Comparison of ENCODE assay signal across 8 mouse cellular contexts in genomic region chr11:101323609-101324008, GRCm38 (mm10). TPM values are rescaled to one million over a fixed set of nuclear protein-coding genes. Genes with fewer than 3 reads are reported as not detected.
A peak's percentile ranks its signal among the peaks of the same experiment; 100 is the strongest.
DNase-seq lines count a peak whose midpoint lies in the region; ATAC-seq and TF ChIP-seq lines count a peak whose summit lies in the region.

No protein-coding gene starts in this region.

- H3K9ac ChIP-seq in midbrain, embryonic 12.5 days (replicated peaks) = no peak overlapping the region
- no peak overlapping the region for H3K9ac ChIP-seq in stomach, embryonic 16.5 days (ENCODE audit: low read length)

- no peak for TF ChIP-seq POLR2A in spleen, adult 2 months (IDR thresholded peaks at IDR 0.05; ENCODE audit: low read depth, low read length)

- no peak overlapping the region for H3K27ac ChIP-seq in spleen, adult 2 months (ENCODE audit: insufficient read depth, low read length)
- H3K27ac ChIP-seq in midbrain, embryonic 12.5 days (replicated peaks) = no peak overlapping the region
- no peak overlapping the region for H3K27ac ChIP-seq in stomach, embryonic 16.5 days (ENCODE audit: low read length)

- no peak overlapping the region for H3K4me2 ChIP-seq in midbrain, embryonic 12.5 days (replicated peaks)
- H3K4me2 ChIP-seq in stomach, embryonic 16.5 days (ENCODE audit: low read depth, low read length) = no peak overlapping the region

- no peaks in the 10 kb centered on the region for H3K4me1 ChIP-seq in spleen, adult 2 months (ENCODE audit: control insufficient read depth, insufficient read depth, insufficient read length)
- H3K4me1 ChIP-seq in midbrain, embryonic 12.5 days = no peaks in the 10 kb centered on the region
- H3K4me1 ChIP-seq in stomach, embryonic 16.5 days (ENCODE audit: control insufficient read depth, insufficient read depth, low read length) = no peaks in the 10 kb centered on the region; the same call in 1 of the 2 replicates

- DNase-seq in spleen, adult 2 months (ENCODE audit: low read depth in 1 of 2, low spot score in 2 of 2) = peak in 1 of 2 experiments; percentile 46
- DNase-seq in spleen, adult 12 weeks (ENCODE audit: low spot score) = no peak
- peak; percentile 85 to 87 for DNase-seq in cerebellum, postnatal 14 days
- DNase-seq in gastrocnemius, adult 18-20 months (ENCODE audit: low spot score) = peak; percentile 69
- DNase-seq in kidney, adult 11 months = peak; percentile 77
- DNase-seq in left cerebral cortex, postnatal 25 days (ENCODE audit: low spot score in 2 of 2) = peak; percentile 70 to 75

- no peak overlapping the region for H3K4me3 ChIP-seq in spleen, adult 2 months (ENCODE audit: extremely low read depth, insufficient read depth, insufficient read length)
- no peak overlapping the region for H3K4me3 ChIP-seq in midbrain, embryonic 12.5 days
- no peak overlapping the region for H3K4me3 ChIP-seq in stomach, embryonic 16.5 days (replicated peaks; ENCODE audit: low read length)

- peak; percentile 51; the same call in 1 of the 2 replicates for TF ChIP-seq CTCF in spleen, adult 2 months (IDR thresholded peaks at IDR 0.05; ENCODE audit: extremely low read depth, insufficient read depth, insufficient read length, insufficient replicate concordance)

- H3K9me3 ChIP-seq in midbrain, embryonic 12.5 days = no peaks in the 10 kb centered on the region
- H3K9me3 ChIP-seq in stomach, embryonic 16.5 days (replicated peaks; ENCODE audit: control insufficient read depth, low read length) = no peaks in the 10 kb centered on the region

- intact Hi-C loops in left cerebral cortex, postnatal 25 days (cut with DNase I) = loop anchor here (1.0 kb wide), 1 partner anchor 72 kb away; no protein-coding TSS in a partner anchor

- no peaks in the 10 kb centered on the region for H3K27me3 ChIP-seq in spleen, adult 2 months (ENCODE audit: control insufficient read depth, insufficient read depth, low read length)
- no peaks in the 10 kb centered on the region for H3K27me3 ChIP-seq in midbrain, embryonic 12.5 days
- no peaks in the 10 kb centered on the region for H3K27me3 ChIP-seq in stomach, embryonic 16.5 days (ENCODE audit: control insufficient read depth, insufficient read depth, low read length)

- 0 out of 2 replicates have a peak, but pooled peaks have one; percentile 27 for ATAC-seq in midbrain, embryonic 12.5 days (ENCODE audit: low FRiP score, low read depth)
- peak; percentile 46; the same call in 1 of the 2 replicates for ATAC-seq in stomach, embryonic 16.5 days (ENCODE audit: insufficient read depth, low FRiP score)

- H3K36me3 ChIP-seq in spleen, adult 2 months (ENCODE audit: control insufficient read depth, insufficient read depth, low read length) = peaks cover 51% of the 10 kb centered on the region
- peaks cover 71% of the 10 kb centered on the region for H3K36me3 ChIP-seq in midbrain, embryonic 12.5 days
- H3K36me3 ChIP-seq in stomach, embryonic 16.5 days (ENCODE audit: control insufficient read depth, insufficient read depth, low read length) = peaks cover 31% of the 10 kb centered on the region

- WGBS in spleen, adult 2 months = 46% methylated on average over 4 of the region's 4 CpGs
- WGBS in midbrain, embryonic 12.5 days = 10% methylated on average over 4 of the region's 4 CpGs
- WGBS in stomach, embryonic 16.5 days = 12% methylated on average over 4 of the region's 4 CpGs

RNA-seq across cellular contexts. Expression of gene Aoc2, which starts 1.3 kb away (rescaled TPM):
- 9.1 and 10.6 TPM in 2 replicates for polyA plus RNA-seq in spleen, adult 2 months (2012; rRNA removed)
- total RNA-seq in gastrocnemius, adult 18-20 months (2021) = 1 to 10 TPM; 1.0 to 1.1 TPM
- 1 to 10 TPM; 4.8 to 7.4 TPM for total RNA-seq in left cerebral cortex, postnatal 25 days (2021)
- 2.1 and 3.1 TPM in 2 replicates for polyA plus RNA-seq in midbrain, embryonic 12.5 days (2016; fragmentation: Nextera tagmentation; extraction: Ambion mirVana)
- 0.97 and 1.4 TPM in 2 replicates for polyA plus RNA-seq in stomach, embryonic 16.5 days (2015; fragmentation: Nextera tagmentation; extraction: Ambion mirVana)

RNA-seq across cellular contexts. Expression of gene Aoc3, which starts 6.8 kb away (rescaled TPM):
- polyA plus RNA-seq in spleen, adult 2 months (2012; rRNA removed) = 2.2 and 2.3 TPM in 2 replicates
- 1 to 10 TPM; 5.3 to 9.6 TPM for total RNA-seq in gastrocnemius, adult 18-20 months (2021)
- total RNA-seq in left cerebral cortex, postnatal 25 days (2021) = under 1 TPM; 0.69 to 0.73 TPM
- not detected in 2 replicates for polyA plus RNA-seq in midbrain, embryonic 12.5 days (2016; fragmentation: Nextera tagmentation; extraction: Ambion mirVana)
- 3.5 TPM in 2 replicates for polyA plus RNA-seq in stomach, embryonic 16.5 days (2015; fragmentation: Nextera tagmentation; extraction: Ambion mirVana)

RNA-seq across cellular contexts. Expression of gene Psme3, which starts 7.6 kb away (rescaled TPM):
- polyA plus RNA-seq in spleen, adult 2 months (2012; rRNA removed) = 58.1 and 73.8 TPM in 2 replicates
- total RNA-seq in gastrocnemius, adult 18-20 months (2021) = 10 to 100 TPM; 66.4 to 81.3 TPM
- 100 to 1,000 TPM; 114 to 116 TPM for total RNA-seq in left cerebral cortex, postnatal 25 days (2021)
- polyA plus RNA-seq in midbrain, embryonic 12.5 days (2016; fragmentation: Nextera tagmentation; extraction: Ambion mirVana) = 163 and 180 TPM in 2 replicates
- polyA plus RNA-seq in stomach, embryonic 16.5 days (2015; fragmentation: Nextera tagmentation; extraction: Ambion mirVana) = 98.2 and 107 TPM in 2 replicates

RNA-seq across cellular contexts. Expression of gene Becn1, which starts 21.5 kb away (rescaled TPM):
- polyA plus RNA-seq in spleen, adult 2 months (2012; rRNA removed) = 64.0 and 98.6 TPM in 2 replicates
- total RNA-seq in gastrocnemius, adult 18-20 months (2021) = 10 to 100 TPM; 85.6 to 95.6 TPM
- total RNA-seq in left cerebral cortex, postnatal 25 days (2021) = 100 to 1,000 TPM; 213 to 229 TPM
- 162 and 173 TPM in 2 replicates for polyA plus RNA-seq in midbrain, embryonic 12.5 days (2016; fragmentation: Nextera tagmentation; extraction: Ambion mirVana)
- polyA plus RNA-seq in stomach, embryonic 16.5 days (2015; fragmentation: Nextera tagmentation; extraction: Ambion mirVana) = 143 and 147 TPM in 2 replicates

RNA-seq across cellular contexts. Expression of gene G6pc, which starts 43.8 kb away (rescaled TPM):
- 0.07 TPM in 1 of 2 replicates, not detected in the other for polyA plus RNA-seq in spleen, adult 2 months (2012; rRNA removed)
- not detected for total RNA-seq in gastrocnemius, adult 18-20 months (2021)
- total RNA-seq in left cerebral cortex, postnatal 25 days (2021) = under 1 TPM in 1 of 2 experiments, not detected in 1; 0.14 TPM
- not detected in 2 replicates for polyA plus RNA-seq in midbrain, embryonic 12.5 days (2016; fragmentation: Nextera tagmentation; extraction: Ambion mirVana)
- polyA plus RNA-seq in stomach, embryonic 16.5 days (2015; fragmentation: Nextera tagmentation; extraction: Ambion mirVana) = 0.09 and 0.15 TPM in 2 replicates
